22 mouse cellular contexts compared by ENCODE assay signal in the genomic region with DNA sequence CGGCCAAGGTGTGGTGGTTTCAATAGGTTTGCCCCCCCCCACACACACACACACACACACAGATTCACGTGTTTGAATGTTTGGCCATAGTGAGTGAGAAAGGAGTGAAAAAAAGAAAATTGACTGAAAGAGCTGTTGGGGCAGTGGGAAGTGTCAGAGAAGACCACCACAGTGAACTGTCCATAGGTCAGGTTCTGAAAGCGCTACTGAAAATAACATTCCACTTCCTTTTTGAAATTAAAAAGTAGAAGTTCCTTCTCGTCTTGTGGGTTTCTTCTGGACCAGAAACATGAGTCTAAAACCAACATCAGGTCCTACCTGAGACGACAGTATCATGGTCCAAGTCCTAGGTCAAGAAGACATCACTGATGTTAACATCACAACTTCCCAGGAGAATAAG.
"Had no signal": no experiment of that assay in that cellular context is flagged by ENCODE, and none has a peak within 500 bp of the region (broad histone marks: within the 10 kb centered on the region; RNA-seq: fewer than 3 reads in every experiment).

No protein-coding gene starts in this region.

- H3K36me3 ChIP-seq: liver, embryonic 15.5 days; lung, embryonic 15.5 days; midbrain, embryonic 10.5 days; midbrain, embryonic 13.5 days; neural tube, embryonic 13.5 days; neural tube, embryonic 15.5 days had no signal

- ATAC-seq: liver, postnatal 0 days; lung, postnatal 0 days; midbrain, embryonic 13.5 days; midbrain, embryonic 16.5 days had no signal

- H3K4me2 ChIP-seq: liver, embryonic 15.5 days; lung, embryonic 15.5 days; midbrain, embryonic 13.5 days; neural tube, embryonic 13.5 days; neural tube, embryonic 15.5 days had no signal

- H3K27me3 ChIP-seq: liver, embryonic 15.5 days; lung, embryonic 15.5 days; midbrain, embryonic 13.5 days; neural tube, embryonic 13.5 days; neural tube, embryonic 15.5 days had no signal

- DNase-seq: liver, postnatal 0 days; lung, adult 2 months; lung, postnatal 14 days; lung, postnatal 36 days; retina, postnatal 1 day; right cerebral cortex, adult 18-20 months; right cerebral cortex, postnatal 25 days; right cerebral cortex, postnatal 4 days; spleen, adult 18-20 months; thymus, adult 18-20 months; thymus, postnatal 14 days; thymus, postnatal 36 days had no signal

- H3K4me3 ChIP-seq: liver, embryonic 15.5 days; lung, embryonic 15.5 days; midbrain, embryonic 10.5 days; midbrain, embryonic 13.5 days; myocyte; neural tube, embryonic 13.5 days; neural tube, embryonic 15.5 days had no signal

- H3K9ac ChIP-seq: liver, embryonic 15.5 days; liver, postnatal 0 days; lung, embryonic 15.5 days; midbrain, embryonic 13.5 days; neural tube, embryonic 13.5 days; neural tube, embryonic 15.5 days had no signal

- H3K4me1 ChIP-seq: liver, embryonic 15.5 days; neural tube, embryonic 15.5 days had no signal

- H3K27ac ChIP-seq: liver, embryonic 15.5 days; lung, embryonic 15.5 days; macrophage; midbrain, embryonic 10.5 days; midbrain, embryonic 13.5 days; neural tube, embryonic 13.5 days; neural tube, embryonic 15.5 days had no signal

- H3K9me3 ChIP-seq: liver, embryonic 15.5 days; lung, embryonic 15.5 days; midbrain, embryonic 13.5 days; neural tube, embryonic 13.5 days; neural tube, embryonic 15.5 days had no signal
